Comparison of ENCODE assay signal across 9 mouse cellular contexts in genomic region chr14:54926401-54927158, GRCm38 (mm10). TPM values are rescaled to one million over a fixed set of nuclear protein-coding genes. Genes with fewer than 3 reads are reported as not detected.
A peak's percentile ranks its signal among the peaks of the same experiment; 100 is the strongest.
DNase-seq lines count a peak whose midpoint lies in the region; ATAC-seq and TF ChIP-seq lines count a peak whose summit lies in the region.
"Had no signal": no experiment of that assay in that cellular context is flagged by ENCODE, and none has a peak within 500 bp of the region (broad histone marks: within the 10 kb centered on the region; RNA-seq: fewer than 3 reads in every experiment).

No protein-coding gene starts in this region.

- no peaks in the 10 kb centered on the region for H3K36me3 ChIP-seq in hindbrain, postnatal 0 days (ENCODE audit: insufficient read depth, low read length)

- H3K4me2 ChIP-seq in hindbrain, postnatal 0 days (ENCODE audit: low read depth, low read length) = peak overlapping the region; percentile 98

- peak; percentile 81 for ATAC-seq in hindbrain, postnatal 0 days

- peak overlapping the region; percentile 95 for H3K27ac ChIP-seq in hindbrain, postnatal 0 days

- H3K4me1 ChIP-seq in hindbrain, postnatal 0 days (ENCODE audit: insufficient read depth, low read length) = peaks cover 22% of the 10 kb centered on the region; the same call in 1 of the 2 replicates

- peak; percentile 24 for DNase-seq in kidney, adult 18-20 months
- no peak for DNase-seq in kidney, adult 11 months
- peak; percentile 89 for DNase-seq in embryo, embryonic 10 days (ENCODE audit: low spot score)
- DNase-seq in gastrocnemius, postnatal 25 days = peak; percentile 64
- peak; percentile 79 for DNase-seq in hindbrain, postnatal 0 days (ENCODE audit: low spot score)
- peak; percentile 21 to 26 for DNase-seq in lung, adult 18-20 months
- DNase-seq in ovary, postnatal 10 days (ENCODE audit: low spot score) = peak; percentile 57
- no peak for DNase-seq in adipocyte (ENCODE audit: low spot score)

- no peaks in the 10 kb centered on the region for H3K9me3 ChIP-seq in hindbrain, postnatal 0 days (ENCODE audit: low read length)

- peak overlapping the region; percentile 78 for H3K9ac ChIP-seq in hindbrain, postnatal 0 days (replicated peaks; ENCODE audit: low read length)

- under 1% methylated on average over 41 of the region's 58 CpGs for WGBS in hindbrain, postnatal 0 days

- H3K27me3 ChIP-seq in hindbrain, postnatal 0 days (ENCODE audit: insufficient read depth, low read length) = no peaks in the 10 kb centered on the region

- H3K4me3 ChIP-seq in hindbrain, postnatal 0 days (ENCODE audit: low read length) = peak overlapping the region; percentile 53

- TF ChIP-seq CTCF in hindbrain, postnatal 0 days (IDR thresholded peaks at IDR 0.05; ENCODE audit: low read depth) = no peak

RNA-seq across cellular contexts. Expression of gene Efs, which starts 0.7 kb away (rescaled TPM):
- total RNA-seq in gastrocnemius, postnatal 25 days (2021) = 1 to 10 TPM; 2.6 to 3.7 TPM
- total RNA-seq in hindbrain, postnatal 0 days (2014; rRNA removed) = 38.0 and 43.1 TPM in 2 replicates
- 12.9 and 13.8 TPM in 2 replicates for polyA plus RNA-seq in hindbrain, postnatal 0 days (2015; fragmentation: Nextera tagmentation; extraction: Ambion mirVana)

RNA-seq across cellular contexts. Expression of gene Il25, which starts 5.9 kb away (rescaled TPM):
- not detected for total RNA-seq in gastrocnemius, postnatal 25 days (2021)
- total RNA-seq in hindbrain, postnatal 0 days (2014; rRNA removed) = not detected in 2 replicates
- polyA plus RNA-seq in hindbrain, postnatal 0 days (2015; fragmentation: Nextera tagmentation; extraction: Ambion mirVana) = 0.95 and 1.2 TPM in 2 replicates
- polyA plus RNA-seq: gonadal fat pad, adult 2 months had no signal

RNA-seq across cellular contexts. Expression of gene Cmtm5, which starts 9.5 kb away (rescaled TPM):
- total RNA-seq in gastrocnemius, postnatal 25 days (2021) = under 1 TPM; 0.51 to 0.70 TPM
- total RNA-seq in hindbrain, postnatal 0 days (2014; rRNA removed) = 62.6 and 74.1 TPM in 2 replicates
- 44.8 and 52.1 TPM in 2 replicates for polyA plus RNA-seq in hindbrain, postnatal 0 days (2015; fragmentation: Nextera tagmentation; extraction: Ambion mirVana)

RNA-seq across cellular contexts. Expression of gene Slc22a17, which starts 13.6 kb away (rescaled TPM):
- 1 to 10 TPM; 2.4 to 2.5 TPM for total RNA-seq in gastrocnemius, postnatal 25 days (2021)
- 605 and 606 TPM in 2 replicates for total RNA-seq in hindbrain, postnatal 0 days (2014; rRNA removed)
- polyA plus RNA-seq in hindbrain, postnatal 0 days (2015; fragmentation: Nextera tagmentation; extraction: Ambion mirVana) = 349 and 369 TPM in 2 replicates

RNA-seq across cellular contexts. Expression of gene Pabpn1, which starts 34.3 kb away (rescaled TPM):
- total RNA-seq in gastrocnemius, postnatal 25 days (2021) = 10 to 100 TPM; 47.1 to 52.7 TPM
- total RNA-seq in hindbrain, postnatal 0 days (2014; rRNA removed) = 88.1 and 109 TPM in 2 replicates
- 145 and 154 TPM in 2 replicates for polyA plus RNA-seq in hindbrain, postnatal 0 days (2015; fragmentation: Nextera tagmentation; extraction: Ambion mirVana)

Comparison
In these comparisons a context has a peak if more than half of its experiments do, and no peak if none do; other contexts are left out.
1. DNase-seq: peak in kidney, adult 18-20 months (single experiment), embryo, embryonic 10 days (single experiment), gastrocnemius, postnatal 25 days (single experiment), hindbrain, postnatal 0 days (single experiment), lung, adult 18-20 months (2 of 2) and ovary, postnatal 10 days (single experiment); none in kidney, adult 11 months (single experiment) and adipocyte (single experiment).
2. RNA of gene Cmtm5, which starts 9.5 kb away (total RNA-seq): 62.6 to 74.1 TPM in hindbrain, postnatal 0 days; 0.51 to 0.70 TPM in gastrocnemius, postnatal 25 days; every median in the first group is over 10 times any median in the second.